1 mouse cellular context compared by ENCODE assay signal in the genomic region with DNA sequence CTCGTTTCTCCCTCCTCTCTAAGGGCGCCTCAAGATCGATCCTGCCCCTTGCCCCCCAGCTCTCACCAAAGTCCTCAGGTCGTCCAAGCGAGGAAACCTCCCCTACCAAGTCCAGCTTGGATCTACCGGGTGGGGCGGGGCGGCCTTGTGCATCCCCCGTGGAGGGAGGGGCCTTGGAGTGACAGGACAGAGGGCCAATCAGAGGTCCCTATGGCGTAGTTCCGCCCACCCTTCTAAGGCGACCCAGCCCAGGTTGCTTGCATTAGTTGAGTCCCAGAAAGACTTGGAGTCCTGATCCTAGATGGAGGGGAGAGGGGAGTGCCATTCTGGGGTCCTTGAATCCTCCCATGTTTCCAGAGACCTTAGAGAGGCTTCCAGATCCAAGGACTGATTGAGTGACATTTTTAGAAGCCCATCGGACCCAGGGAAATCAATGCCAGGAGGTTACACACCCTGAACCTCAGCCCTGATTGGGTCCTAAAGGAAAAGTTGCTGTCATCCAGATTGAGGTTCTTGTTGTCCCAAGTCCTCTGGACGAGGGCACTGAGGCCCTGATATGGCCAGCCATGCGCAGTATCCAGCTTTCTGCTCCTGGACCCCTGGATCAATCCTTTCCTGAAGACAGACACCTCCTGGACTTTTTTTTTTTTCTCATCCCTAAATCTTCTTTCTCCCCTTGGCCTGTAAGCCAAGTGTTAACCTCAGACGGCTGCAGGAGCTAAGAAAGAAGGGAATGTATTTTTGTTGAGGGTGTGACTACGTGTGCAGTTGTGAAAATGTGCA.
TF ChIP-seq lines count a peak whose summit lies in the region.

No protein-coding gene starts in this region.

TF ChIP-seq in MEL, 35 proteins besides CTCF, POLR2A, EP300 and RAD21:
- TF ChIP-seq GABPA (IDR thresholded peaks at IDR 0.05; ENCODE audit: low read depth, low read length): no peak
- TF ChIP-seq MXI1 (IDR thresholded peaks at IDR 0.05; ENCODE audit: low read depth, low read length): peak; percentile 57; the same call in 1 of the 2 replicates
- peak; percentile 59 for TF ChIP-seq TBP (IDR thresholded peaks at IDR 0.05; ENCODE audit: low read depth, low read length)
- TF ChIP-seq ZKSCAN1 (IDR thresholded peaks at IDR 0.05; ENCODE audit: low read depth, low read length): no peak
- TF ChIP-seq HCFC1 (IDR thresholded peaks at IDR 0.05; ENCODE audit: low read depth, low read length): peak; percentile 69; the same call in 1 of the 2 replicates
- peak; percentile 50; the same call in 1 of the 2 replicates for TF ChIP-seq MAX (IDR thresholded peaks at IDR 0.05; ENCODE audit: low read length)
- TF ChIP-seq ZC3H11A (IDR thresholded peaks at IDR 0.05; ENCODE audit: low read depth, low read length): no peak
- TF ChIP-seq ZMIZ1 (IDR thresholded peaks at IDR 0.05; ENCODE audit: low read depth, low read length): peak; percentile 64
- TF ChIP-seq KAT2A (conservative IDR thresholded peaks at IDR 0.05; ENCODE audit: low read depth, low read length): 0 out of 2 replicates have a peak, but pooled peaks have one; percentile 23
- TF ChIP-seq MEF2A (IDR thresholded peaks at IDR 0.05; ENCODE audit: extremely low read depth, insufficient replicate concordance, low read depth, low read length, poor library complexity, severe bottlenecking): no peak
- TF ChIP-seq NRF1 (IDR thresholded peaks at IDR 0.05; ENCODE audit: insufficient read depth, low read depth, low read length, poor library complexity, severe bottlenecking): 0 out of 2 replicates have a peak, but pooled peaks have one; percentile 15
- TF ChIP-seq RCOR1 (IDR thresholded peaks at IDR 0.05; ENCODE audit: low read depth, low read length): 0 out of 2 replicates have a peak, but pooled peaks have one; percentile 15
- 0 out of 2 replicates have a peak, but pooled peaks have one; percentile 16 for TF ChIP-seq USF1 (IDR thresholded peaks at IDR 0.05; ENCODE audit: low read depth, low read length)
- peak; percentile 69 for TF ChIP-seq ELF1 (IDR thresholded peaks at IDR 0.05; ENCODE audit: low read depth, low read length)
- peak; percentile 46 for TF ChIP-seq NELFE (IDR thresholded peaks at IDR 0.05; ENCODE audit: low read depth, low read length)
- no peak for TF ChIP-seq GATA1 (IDR thresholded peaks at IDR 0.05; ENCODE audit: low read depth, low read length)
- TF ChIP-seq ZNF384 (IDR thresholded peaks at IDR 0.05; ENCODE audit: low read depth, low read length): 0 out of 2 replicates have a peak, but pooled peaks have one; percentile 25
- no peak; the same call in none of the 2 replicates for TF ChIP-seq SIN3A (IDR thresholded peaks at IDR 0.05; ENCODE audit: low read length)
- peak; percentile 44; the same call in 1 of the 2 replicates for TF ChIP-seq POLR2AphosphoS2 (IDR thresholded peaks at IDR 0.05; ENCODE audit: low read length)
- no peak for TF ChIP-seq MYB (IDR thresholded peaks at IDR 0.05; ENCODE audit: low read depth, low read length)
- TF ChIP-seq MAZ (IDR thresholded peaks at IDR 0.05; ENCODE audit: low read depth, low read length): peak; percentile 61; the same call in 1 of the 2 replicates
- TF ChIP-seq E2F4 (IDR thresholded peaks at IDR 0.05; ENCODE audit: borderline replicate concordance, low read depth, low read length): no peak
- peak; percentile 58 for TF ChIP-seq TCF12 (IDR thresholded peaks at IDR 0.05; ENCODE audit: low read depth, low read length)
- TF ChIP-seq BHLHE40 (IDR thresholded peaks at IDR 0.05; ENCODE audit: borderline replicate concordance, low read depth, low read length): 0 out of 2 replicates have a peak, but pooled peaks have one; percentile 18
- TF ChIP-seq CHD2 (IDR thresholded peaks at IDR 0.05; ENCODE audit: low read length): peak; percentile 50
